Mouse (Mus musculus): ENCODE measurements around the gene Mars. TPM values are rescaled to one million over a fixed set of nuclear protein-coding genes. Genes with fewer than 3 reads are reported as not detected.
A peak's percentile ranks its signal among the peaks of the same experiment; 100 is the strongest.

Mars gene
- polyA plus RNA-seq, 1 experiment from 2014 or later, result 99.1 TPM

DNA sequence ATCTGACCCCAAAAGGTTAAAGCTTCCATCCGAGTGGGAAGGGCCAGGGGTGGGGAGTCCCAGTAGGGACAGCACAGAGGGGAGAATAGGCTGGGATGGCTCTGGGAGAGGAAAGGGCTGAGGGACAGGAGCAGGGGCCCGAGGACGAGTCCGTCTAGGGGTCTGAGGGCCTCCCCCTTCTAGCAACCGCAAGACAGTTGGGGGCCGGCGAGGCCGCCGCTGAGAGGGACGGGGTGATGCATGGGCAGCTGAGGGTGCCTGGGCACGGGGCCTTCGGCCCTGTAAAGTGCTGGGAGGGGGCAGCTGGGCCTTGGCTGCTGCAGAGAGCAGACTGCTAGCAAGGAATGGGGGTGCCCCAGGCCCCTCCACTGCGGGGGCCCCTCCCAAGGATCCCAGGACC, 25.9 kb downstream of the Mars start:
- WGBS, result 72% methylated on average over 13 of the region's 13 CpGs
- no peak for TF ChIP-seq CTCF (IDR thresholded peaks at IDR 0.05; ENCODE audit: low read depth)
- no peak overlapping the region for H3K9ac ChIP-seq (ENCODE audit: low read depth, low read length)
- no peak overlapping the region for H3K4me3 ChIP-seq (replicated peaks; ENCODE audit: low read depth, low read length)
- H3K27me3 ChIP-seq (ENCODE audit: insufficient read depth, low read length), result no peaks in the 10 kb centered on the region
- peaks cover 45% of the 10 kb centered on the region for H3K36me3 ChIP-seq (ENCODE audit: insufficient read depth, low read length)
- peaks cover 21% of the 10 kb centered on the region for H3K4me1 ChIP-seq (replicated peaks; ENCODE audit: insufficient read depth, low read length)
- no peak overlapping the region for H3K27ac ChIP-seq
- ATAC-seq (replicated peaks; ENCODE audit: low FRiP score, low read depth) (no peak), DNase-seq (ENCODE audit: low spot score) (no peak)
- no peaks in the 10 kb centered on the region for H3K9me3 ChIP-seq (replicated peaks; ENCODE audit: low read length)
- H3K4me2 ChIP-seq (ENCODE audit: low read length), result no peak overlapping the region

DNA sequence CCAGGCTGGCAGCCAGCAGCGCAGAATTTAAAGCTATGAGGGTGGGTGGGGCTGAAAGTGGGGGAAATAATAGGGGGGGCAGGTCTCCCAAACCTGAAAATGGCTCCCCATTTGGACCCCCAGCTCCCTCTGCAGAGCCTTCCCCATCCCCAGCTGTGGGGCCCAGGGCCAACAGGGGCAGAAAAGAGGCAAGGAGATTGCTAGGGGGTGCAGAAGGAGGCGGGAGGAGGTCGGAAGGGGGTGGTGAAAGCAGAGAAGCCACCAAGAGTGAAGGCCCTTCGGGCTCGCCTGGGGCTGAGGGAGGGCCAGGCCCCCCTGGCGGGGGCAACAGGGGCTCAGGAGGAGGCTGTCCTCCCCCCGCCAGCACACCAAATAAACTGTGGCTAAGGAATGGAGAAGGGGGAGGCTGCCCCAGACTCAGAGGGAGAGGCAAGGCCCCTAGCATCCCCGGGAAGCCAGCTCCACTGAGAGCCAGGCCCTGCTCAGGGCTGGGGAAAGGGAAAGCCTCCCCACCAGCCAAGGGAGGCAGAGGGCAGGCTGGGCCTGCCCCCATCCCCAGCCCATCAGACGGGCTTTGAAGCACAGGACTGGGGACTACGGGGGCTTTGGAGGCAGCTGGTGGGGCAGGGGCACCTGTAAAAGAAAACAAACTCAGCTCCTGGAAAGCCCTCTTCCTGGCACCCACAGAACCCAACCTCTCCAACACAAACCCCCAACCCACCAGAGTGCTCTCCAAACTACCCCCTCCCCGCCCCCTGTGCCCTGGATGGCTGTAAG, 26.7 kb downstream of the Mars start:
- no peaks in the 10 kb centered on the region for H3K27me3 ChIP-seq (ENCODE audit: insufficient read depth, low read length)
- ATAC-seq (replicated peaks; ENCODE audit: low FRiP score, low read depth), result no peak
- no peak for TF ChIP-seq CTCF (IDR thresholded peaks at IDR 0.05; ENCODE audit: low read depth)
- H3K4me1 ChIP-seq (replicated peaks; ENCODE audit: insufficient read depth, low read length), result peaks cover 20% of the 10 kb centered on the region
- no peak overlapping the region for H3K4me2 ChIP-seq (ENCODE audit: low read length)
- WGBS, result 76% methylated on average over 10 of the region's 11 CpGs
- H3K9ac ChIP-seq (ENCODE audit: low read depth, low read length), result no peak overlapping the region
- DNase-seq (ENCODE audit: low spot score), result no peak
- H3K36me3 ChIP-seq (ENCODE audit: insufficient read depth, low read length), result peaks cover 45% of the 10 kb centered on the region
- H3K27ac ChIP-seq, result no peak overlapping the region
- no peaks in the 10 kb centered on the region for H3K9me3 ChIP-seq (replicated peaks; ENCODE audit: low read length)
- no peak overlapping the region for H3K4me3 ChIP-seq (replicated peaks; ENCODE audit: low read depth, low read length)

DNA sequence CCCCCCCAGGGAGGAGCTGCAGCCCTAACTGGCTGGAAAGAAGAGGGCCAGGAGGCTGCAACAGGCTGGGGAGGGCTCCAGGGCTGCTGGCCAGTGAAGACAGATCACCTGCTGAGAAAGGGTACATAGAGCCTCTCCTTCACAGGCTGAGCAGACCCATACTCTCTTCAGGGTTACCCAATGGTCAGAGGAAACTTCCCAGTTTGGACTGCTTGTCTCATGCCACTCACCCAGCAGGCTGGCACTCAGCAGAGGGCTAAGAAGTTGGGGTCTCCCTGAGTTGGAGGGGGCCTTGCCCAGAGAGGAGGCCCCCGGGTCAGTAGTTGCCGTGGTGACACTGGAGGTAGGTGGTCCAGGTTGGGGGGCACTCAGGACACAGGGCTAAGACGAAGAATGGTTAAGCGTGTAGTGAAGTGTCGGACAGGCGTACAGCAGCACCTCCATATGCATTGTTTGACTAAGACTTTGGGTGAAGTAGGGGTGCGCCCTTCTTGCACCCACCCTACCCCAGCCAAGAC, 27.4 kb downstream of the Mars start:
- H3K4me2 ChIP-seq (ENCODE audit: low read length), result no peak overlapping the region
- WGBS, result 91% methylated on average over 7 of the region's 7 CpGs
- ATAC-seq (replicated peaks; ENCODE audit: low FRiP score, low read depth) (no peak), DNase-seq (ENCODE audit: low spot score) (no peak)
- no peaks in the 10 kb centered on the region for H3K9me3 ChIP-seq (replicated peaks; ENCODE audit: low read length)
- H3K4me3 ChIP-seq (replicated peaks; ENCODE audit: low read depth, low read length), result no peak overlapping the region
- no peaks in the 10 kb centered on the region for H3K27me3 ChIP-seq (ENCODE audit: insufficient read depth, low read length)
- no peak for TF ChIP-seq CTCF (IDR thresholded peaks at IDR 0.05; ENCODE audit: low read depth)
- H3K9ac ChIP-seq (ENCODE audit: low read depth, low read length), result 0 out of 2 replicates have a peak overlapping the region, but pooled peaks have one; percentile 23
- no peak overlapping the region for H3K27ac ChIP-seq
- peaks cover 49% of the 10 kb centered on the region for H3K36me3 ChIP-seq (ENCODE audit: insufficient read depth, low read length)
- H3K4me1 ChIP-seq (replicated peaks; ENCODE audit: insufficient read depth, low read length), result peaks cover 17% of the 10 kb centered on the region

GRCm38 (mm10) chr10:127282620-127283215, 28.9 kb downstream of the Mars start:
- peaks cover 16% of the 10 kb centered on the region for H3K4me1 ChIP-seq (replicated peaks; ENCODE audit: insufficient read depth, low read length)

GRCm38 (mm10) chr10:127281316-127281715, 30.3 kb downstream of the Mars start:
- H3K9me3 ChIP-seq (replicated peaks; ENCODE audit: low read length), result no peaks in the 10 kb centered on the region
- no peaks in the 10 kb centered on the region for H3K27me3 ChIP-seq (ENCODE audit: insufficient read depth, low read length)
- DNase-seq (ENCODE audit: low spot score) (no peak), ATAC-seq (replicated peaks; ENCODE audit: low FRiP score, low read depth) (no peak)
- H3K4me3 ChIP-seq (replicated peaks; ENCODE audit: low read depth, low read length), result no peak overlapping the region
- H3K9ac ChIP-seq (ENCODE audit: low read depth, low read length), result no peak overlapping the region
- peaks cover 2% of the 10 kb centered on the region; the same call in 1 of the 2 replicates for H3K4me1 ChIP-seq (replicated peaks; ENCODE audit: insufficient read depth, low read length)
- 83% methylated on average over 8 of the region's 8 CpGs for WGBS
- no peak overlapping the region for H3K4me2 ChIP-seq (ENCODE audit: low read length)
- H3K27ac ChIP-seq, result no peak overlapping the region
- peaks cover 63% of the 10 kb centered on the region for H3K36me3 ChIP-seq (ENCODE audit: insufficient read depth, low read length)
- no peak for TF ChIP-seq CTCF (IDR thresholded peaks at IDR 0.05; ENCODE audit: low read depth)

More at GRCm38 (mm10) chr10:127282620-127283215, 28.9 kb downstream of the Mars start:
- DNase-seq (ENCODE audit: low spot score) (no peak), ATAC-seq (replicated peaks; ENCODE audit: low FRiP score, low read depth) (no peak)
- TF ChIP-seq CTCF (IDR thresholded peaks at IDR 0.05; ENCODE audit: low read depth), result no peak
- Histone ChIP-seq H3K4me3 (replicated peaks; ENCODE audit: low read depth, low read length) (no peak overlapping the region), H3K36me3 (ENCODE audit: insufficient read depth, low read length) (peaks cover 59% of the 10 kb centered on the region), H3K27ac (no peak overlapping the region), H3K9me3 (replicated peaks; ENCODE audit: low read length) (no peaks in the 10 kb centered on the region), H3K27me3 (ENCODE audit: insufficient read depth, low read length) (no peaks in the 10 kb centered on the region), H3K4me2 (ENCODE audit: low read length) (no peak overlapping the region), H3K9ac (ENCODE audit: low read depth, low read length) (no peak overlapping the region)
- 70% methylated on average over 13 of the region's 13 CpGs for WGBS

DNA sequence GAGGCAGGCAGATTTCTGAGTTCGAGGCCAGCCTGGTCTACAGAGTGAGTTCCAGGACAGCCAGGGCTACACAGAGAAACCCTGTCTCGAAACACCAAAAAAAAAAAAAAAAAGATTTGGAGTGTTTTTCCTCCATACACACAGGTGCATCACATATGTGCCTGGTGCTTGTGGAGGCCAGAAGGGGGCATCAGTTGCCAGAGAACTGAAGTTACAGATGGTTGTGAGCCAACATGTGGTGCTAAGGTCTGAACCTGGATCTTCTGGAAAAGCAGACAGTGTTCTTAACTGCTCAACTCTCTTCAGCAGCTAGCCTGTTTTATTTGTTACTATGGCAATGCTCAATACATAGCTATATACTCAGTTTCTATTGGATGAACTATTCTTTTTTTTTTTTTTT, 31.9 kb downstream of the Mars start:
- DNase-seq (ENCODE audit: low spot score), result no peak

More for the DNA sequence above, 31.9 kb downstream of the Mars start:
- H3K4me1 ChIP-seq (replicated peaks; ENCODE audit: insufficient read depth, low read length), result no peaks in the 10 kb centered on the region
- ATAC-seq (replicated peaks; ENCODE audit: low FRiP score, low read depth), result no peak
- no peak overlapping the region for H3K4me3 ChIP-seq (replicated peaks; ENCODE audit: low read depth, low read length)
- H3K27me3 ChIP-seq (ENCODE audit: insufficient read depth, low read length), result no peaks in the 10 kb centered on the region
- H3K9me3 ChIP-seq (replicated peaks; ENCODE audit: low read length), result no peaks in the 10 kb centered on the region
- peaks cover 68% of the 10 kb centered on the region for H3K36me3 ChIP-seq (ENCODE audit: insufficient read depth, low read length)
- 86% methylated on average over 1 of the region's 2 CpGs for WGBS
- H3K9ac ChIP-seq (ENCODE audit: low read depth, low read length), result no peak overlapping the region
- H3K4me2 ChIP-seq (ENCODE audit: low read length), result no peak overlapping the region
- peak; percentile 9; the same call in 1 of the 2 replicates for TF ChIP-seq CTCF (IDR thresholded peaks at IDR 0.05; ENCODE audit: low read depth)
- H3K27ac ChIP-seq, result no peak overlapping the region
